Mouse (Mus musculus): ENCODE measurements around the gene Sulf2. TPM values are rescaled to one million over a fixed set of nuclear protein-coding genes. Genes with fewer than 3 reads are reported as not detected.
A peak's percentile ranks its signal among the peaks of the same experiment; 100 is the strongest.

Gene Sulf2
- polyA plus RNA-seq, 1 experiment from 2014 or later = 94.7 TPM

DNA sequence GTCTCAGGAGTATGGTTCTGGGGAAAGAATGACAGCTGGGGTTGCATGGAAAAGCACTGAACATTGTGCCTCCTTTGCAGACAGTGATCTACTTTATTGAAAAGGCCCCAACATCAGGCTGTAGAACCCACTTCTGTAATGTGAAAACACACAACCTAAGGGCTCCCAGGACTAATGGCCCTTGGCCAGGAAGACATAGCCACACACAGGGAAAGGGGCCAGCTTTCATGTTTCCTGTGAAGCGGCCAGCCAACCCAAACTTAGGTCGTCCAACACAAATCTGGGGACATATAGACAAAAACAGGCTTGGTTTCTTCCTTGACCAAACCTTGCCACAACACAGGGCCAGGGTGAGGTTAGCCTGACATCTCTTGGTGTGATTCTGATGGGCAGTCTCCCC, 35.5 kb downstream of the Sulf2 start:
- peaks cover 38% of the 10 kb centered on the region for H3K4me1 ChIP-seq
- no peak overlapping the region for H3K4me3 ChIP-seq
- DNase-seq (ENCODE audit: low spot score) = no peak
- H3K27me3 ChIP-seq (ENCODE audit: insufficient read depth, poor library complexity, severe bottlenecking) = no peaks in the 10 kb centered on the region
- no peaks in the 10 kb centered on the region for H3K9me3 ChIP-seq
- H3K27ac ChIP-seq = no peak overlapping the region
- H3K36me3 ChIP-seq = peaks cover 80% of the 10 kb centered on the region
- WGBS = 87% methylated on average over 2 of the region's 2 CpGs

GRCm38 (mm10) chr2:166116704-166117103, 38.8 kb downstream of the Sulf2 start:
- Histone ChIP-seq H3K27me3 (ENCODE audit: insufficient read depth, poor library complexity, severe bottlenecking) (no peaks in the 10 kb centered on the region), H3K36me3 (peaks cover 92% of the 10 kb centered on the region), H3K4me1 (peaks cover 32% of the 10 kb centered on the region), H3K27ac (no peak overlapping the region), H3K9me3 (no peaks in the 10 kb centered on the region), H3K4me3 (no peak overlapping the region)
- DNase-seq (ENCODE audit: low spot score) = no peak
- 92% methylated on average over 16 of the region's 16 CpGs for WGBS

DNA sequence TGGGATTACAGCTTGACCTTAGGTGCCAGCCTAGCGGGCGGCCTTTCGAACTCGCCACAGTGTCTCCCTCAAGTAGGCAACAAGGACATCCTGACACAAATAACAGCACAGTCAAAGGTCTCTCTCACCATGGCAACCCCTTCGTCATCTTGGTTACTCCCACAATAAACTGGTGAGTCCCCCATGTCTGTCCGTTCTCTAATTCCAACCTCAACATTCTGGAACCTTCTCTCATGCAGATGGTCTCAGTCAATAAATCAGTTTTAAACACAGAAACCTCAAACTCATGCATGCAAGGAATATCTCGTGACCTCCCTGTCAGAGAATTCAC, 39.2 kb downstream of the Sulf2 start:
- 91% methylated on average over 7 of the region's 7 CpGs for WGBS
- no peaks in the 10 kb centered on the region for H3K9me3 ChIP-seq
- no peak for DNase-seq (ENCODE audit: low spot score)
- H3K36me3 ChIP-seq = peaks cover 88% of the 10 kb centered on the region
- H3K4me3 ChIP-seq = no peak overlapping the region
- H3K27me3 ChIP-seq (ENCODE audit: insufficient read depth, poor library complexity, severe bottlenecking) = no peaks in the 10 kb centered on the region
- peaks cover 30% of the 10 kb centered on the region for H3K4me1 ChIP-seq
- H3K27ac ChIP-seq = no peak overlapping the region

DNA sequence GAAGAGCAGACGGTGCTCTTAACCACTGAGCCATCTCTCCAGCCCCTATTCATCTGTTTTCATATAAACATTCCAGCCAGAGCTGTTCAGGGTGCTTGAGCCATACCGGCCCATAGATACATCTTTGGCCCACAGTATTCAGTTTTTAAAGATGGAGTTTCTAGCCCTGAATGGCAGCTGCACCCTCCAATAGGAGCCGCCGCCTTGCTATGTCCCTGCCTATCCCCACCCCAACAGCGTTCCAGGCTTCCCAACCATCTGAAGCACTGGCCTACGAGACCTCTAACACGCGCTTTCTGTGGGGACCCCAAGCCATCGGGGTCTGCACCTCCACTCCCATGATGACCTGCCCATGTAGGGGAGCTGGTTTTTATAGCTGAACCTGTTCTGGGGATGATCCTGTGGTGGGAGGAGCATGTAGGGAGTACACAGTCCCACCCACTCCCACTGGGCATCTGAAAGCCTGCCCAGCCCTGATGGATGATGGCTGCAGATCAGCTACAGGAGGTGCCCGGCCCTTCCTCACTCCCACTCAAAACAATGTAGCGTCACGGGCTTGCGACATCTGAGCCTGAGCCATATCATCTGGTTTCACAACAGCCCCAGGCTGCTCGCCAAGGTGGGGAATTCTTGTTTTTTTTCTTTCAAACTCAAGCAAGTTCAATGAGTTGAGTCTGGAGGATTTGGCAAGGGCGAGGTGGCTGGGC, 39.7 kb downstream of the Sulf2 start:
- H3K27ac ChIP-seq = no peak overlapping the region
- WGBS = 89% methylated on average over 15 of the region's 15 CpGs
- no peak overlapping the region for H3K4me3 ChIP-seq
- no peak for DNase-seq (ENCODE audit: low spot score)
- H3K9me3 ChIP-seq = no peaks in the 10 kb centered on the region
- no peaks in the 10 kb centered on the region for H3K27me3 ChIP-seq (ENCODE audit: insufficient read depth, poor library complexity, severe bottlenecking)
- peaks cover 34% of the 10 kb centered on the region for H3K4me1 ChIP-seq
- H3K36me3 ChIP-seq = peaks cover 90% of the 10 kb centered on the region

DNA sequence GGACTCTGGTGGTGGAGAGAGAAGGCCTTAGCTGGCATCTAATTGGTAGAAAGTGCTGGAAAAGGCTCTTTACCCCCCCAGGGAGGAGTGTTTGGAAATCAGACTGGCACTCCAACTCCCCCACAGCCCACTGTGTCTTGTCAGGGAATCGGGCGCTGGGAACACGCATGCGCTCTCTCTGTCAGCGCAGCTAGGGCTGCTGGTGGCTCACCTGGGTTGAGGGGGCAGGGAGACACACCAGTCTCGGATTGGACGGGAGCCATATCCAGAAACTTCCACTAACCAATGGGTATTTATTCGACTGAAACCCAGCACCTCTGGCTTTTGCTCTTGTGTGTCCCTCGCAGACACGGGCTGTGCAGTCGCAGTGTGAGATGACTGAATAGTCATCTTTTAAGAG, 42.5 kb downstream of the Sulf2 start:
- 88% methylated on average over 11 of the region's 11 CpGs for WGBS
- peaks cover 68% of the 10 kb centered on the region for H3K36me3 ChIP-seq
- H3K4me3 ChIP-seq = no peak overlapping the region
- H3K9me3 ChIP-seq = no peaks in the 10 kb centered on the region
- peaks cover 44% of the 10 kb centered on the region for H3K4me1 ChIP-seq
- no peak overlapping the region for H3K27ac ChIP-seq
- no peaks in the 10 kb centered on the region for H3K27me3 ChIP-seq (ENCODE audit: insufficient read depth, poor library complexity, severe bottlenecking)
- DNase-seq (ENCODE audit: low spot score) = no peak

GRCm38 (mm10) chr2:166111831-166112250, 43.6 kb downstream of the Sulf2 start:
- Histone ChIP-seq H3K4me1 (peaks cover 48% of the 10 kb centered on the region), H3K27me3 (ENCODE audit: insufficient read depth, poor library complexity, severe bottlenecking) (no peaks in the 10 kb centered on the region), H3K27ac (no peak overlapping the region), H3K9me3 (no peaks in the 10 kb centered on the region), H3K36me3 (peaks cover 65% of the 10 kb centered on the region), H3K4me3 (no peak overlapping the region)
- 50% methylated on average over 10 of the region's 10 CpGs for WGBS
- no peak for DNase-seq (ENCODE audit: low spot score)

GRCm38 (mm10) chr2:166111238-166111637, 44.2 kb downstream of the Sulf2 start:
- H3K4me3 ChIP-seq = no peak overlapping the region
- peaks cover 59% of the 10 kb centered on the region for H3K36me3 ChIP-seq
- no peak overlapping the region for H3K27ac ChIP-seq
- peaks cover 54% of the 10 kb centered on the region for H3K4me1 ChIP-seq
- WGBS = 73% methylated on average over 2 of the region's 2 CpGs
- no peaks in the 10 kb centered on the region for H3K27me3 ChIP-seq (ENCODE audit: insufficient read depth, poor library complexity, severe bottlenecking)
- no peaks in the 10 kb centered on the region for H3K9me3 ChIP-seq
- DNase-seq (ENCODE audit: low spot score) = no peak

GRCm38 (mm10) chr2:166110764-166111163, 44.7 kb downstream of the Sulf2 start:
- Histone ChIP-seq H3K9me3 (no peaks in the 10 kb centered on the region), H3K27ac (peak overlapping the region; percentile 16; the same call in 1 of the 2 replicates), H3K4me1 (peaks cover 59% of the 10 kb centered on the region), H3K36me3 (peaks cover 54% of the 10 kb centered on the region), H3K27me3 (ENCODE audit: insufficient read depth, poor library complexity, severe bottlenecking) (no peaks in the 10 kb centered on the region), H3K4me3 (no peak overlapping the region)
- no peak for DNase-seq (ENCODE audit: low spot score)
- WGBS = 74% methylated on average over 8 of the region's 8 CpGs

GRCm38 (mm10) chr2:166108326-166108725, 47.1 kb downstream of the Sulf2 start:
- peaks cover 70% of the 10 kb centered on the region for H3K4me1 ChIP-seq
- no peak overlapping the region for H3K4me3 ChIP-seq
- 23% methylated on average over 4 of the region's 4 CpGs for WGBS
- H3K36me3 ChIP-seq = peaks cover 42% of the 10 kb centered on the region
- H3K27ac ChIP-seq = no peak overlapping the region
- H3K27me3 ChIP-seq (ENCODE audit: insufficient read depth, poor library complexity, severe bottlenecking) = no peaks in the 10 kb centered on the region
- no peaks in the 10 kb centered on the region for H3K9me3 ChIP-seq
- DNase-seq (ENCODE audit: low spot score) = peak; percentile 90

DNA sequence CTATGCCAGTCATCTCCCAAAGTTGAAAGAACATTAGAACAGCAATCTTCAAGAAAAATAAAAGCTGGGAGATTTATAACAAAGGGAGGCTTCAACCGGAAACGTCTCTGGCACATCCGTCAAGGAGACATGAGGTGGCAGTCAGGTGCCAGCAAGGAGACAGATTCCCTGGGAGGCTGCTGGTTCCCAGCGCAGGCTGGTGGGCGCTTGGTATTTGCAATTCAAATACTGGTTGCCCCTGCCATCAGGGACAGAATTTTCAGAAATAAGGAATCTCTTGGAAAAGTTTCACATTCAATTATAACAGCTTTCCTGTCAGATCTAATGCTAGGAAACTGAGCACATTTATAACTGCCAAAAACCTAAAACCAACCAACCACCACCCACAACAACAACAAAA, 47.6 kb downstream of the Sulf2 start:
- WGBS = 77% methylated on average over 5 of the region's 5 CpGs
- Histone ChIP-seq H3K4me1 (peaks cover 72% of the 10 kb centered on the region), H3K27me3 (ENCODE audit: insufficient read depth, poor library complexity, severe bottlenecking) (no peaks in the 10 kb centered on the region), H3K36me3 (peaks cover 39% of the 10 kb centered on the region), H3K4me3 (no peak overlapping the region), H3K27ac (no peak overlapping the region), H3K9me3 (no peaks in the 10 kb centered on the region)
- no peak for DNase-seq (ENCODE audit: low spot score)

DNA sequence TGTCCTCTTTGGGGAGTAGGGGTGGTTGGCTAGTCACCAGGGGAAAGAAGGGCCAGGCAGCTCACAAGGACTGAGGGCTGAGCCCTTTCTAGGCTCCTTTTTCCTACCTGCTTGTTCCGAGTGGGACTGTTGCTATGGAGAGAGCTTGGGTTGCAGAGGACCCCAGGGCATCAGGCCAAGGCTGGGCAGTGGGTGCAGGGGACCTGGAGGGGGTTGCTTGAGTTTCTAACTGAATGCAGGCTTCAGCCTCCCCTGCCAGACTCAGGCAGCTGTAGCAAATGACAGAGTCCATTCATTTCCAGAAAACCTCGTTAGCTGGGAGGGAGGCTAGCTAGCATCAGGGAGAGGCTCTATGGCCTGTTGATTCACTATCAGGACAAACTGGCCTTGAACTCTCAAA, 48.8 kb downstream of the Sulf2 start:
- DNase-seq (ENCODE audit: low spot score) = no peak
- Histone ChIP-seq H3K4me1 (peaks cover 70% of the 10 kb centered on the region), H3K4me3 (no peak overlapping the region), H3K27me3 (ENCODE audit: insufficient read depth, poor library complexity, severe bottlenecking) (no peaks in the 10 kb centered on the region), H3K9me3 (no peaks in the 10 kb centered on the region), H3K27ac (peak overlapping the region; percentile 78; the same call in 1 of the 2 replicates), H3K36me3 (peaks cover 29% of the 10 kb centered on the region)
- 71% methylated on average over 2 of the region's 2 CpGs for WGBS

- Histone ChIP-seq H3K27me3 (ENCODE audit: insufficient read depth, poor library complexity, severe bottlenecking) (no peaks in the 10 kb centered on the region), H3K9me3 (no peaks in the 10 kb centered on the region), H3K27ac (peak overlapping the region; percentile 78), H3K4me3 (no peak overlapping the region), H3K36me3 (peaks cover 27% of the 10 kb centered on the region), H3K4me1 (peaks cover 72% of the 10 kb centered on the region)
- WGBS = 50% methylated on average over 9 of the region's 9 CpGs
- DNase-seq (ENCODE audit: low spot score) = no peak
These were observed 49.6 kb downstream of the Sulf2 start for GRCm38 (mm10) chr2:166105911-166106310.

GRCm38 (mm10) chr2:166102893-166103292, 52.6 kb downstream of the Sulf2 start:
- no peak overlapping the region for H3K4me3 ChIP-seq
- H3K27ac ChIP-seq = peak overlapping the region; percentile 36; the same call in 1 of the 2 replicates
- 77% methylated on average over 7 of the region's 7 CpGs for WGBS
- no peaks in the 10 kb centered on the region for H3K27me3 ChIP-seq (ENCODE audit: insufficient read depth, poor library complexity, severe bottlenecking)
- no peak for DNase-seq (ENCODE audit: low spot score)
- H3K4me1 ChIP-seq = peaks cover 82% of the 10 kb centered on the region
- H3K9me3 ChIP-seq = no peaks in the 10 kb centered on the region
- peaks cover 25% of the 10 kb centered on the region for H3K36me3 ChIP-seq
